Mouse (Mus musculus): ENCODE results near the gene Rcn3. TPM values are rescaled to one million over a fixed set of nuclear protein-coding genes. Genes with fewer than 3 reads are reported as not detected.
A peak's percentile ranks its signal among the peaks of the same experiment; 100 is the strongest.

Rcn3 gene
- polyA plus RNA-seq, 1 experiment: 7.6 TPM

DNA sequence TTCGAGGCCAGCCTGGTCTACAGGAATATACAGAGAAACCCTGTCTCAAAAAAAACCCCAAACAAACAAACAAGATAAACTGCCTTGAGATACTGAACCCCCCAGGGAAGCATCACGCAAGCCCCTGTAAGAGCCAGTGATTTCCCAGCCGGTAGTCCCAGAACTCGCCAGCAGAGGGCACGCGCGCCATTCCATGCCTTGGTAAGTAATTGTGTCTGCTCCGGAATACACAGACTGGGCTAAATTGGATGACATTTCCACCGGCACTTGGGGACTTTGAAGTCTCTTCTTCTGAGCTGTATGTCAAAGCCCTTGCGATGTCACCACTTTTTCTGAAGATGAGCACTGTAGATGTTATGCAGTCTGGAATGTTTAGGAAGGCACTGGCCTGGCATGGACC lies 12.2 kb downstream of the Rcn3 start:
- DNase-seq: peak; percentile 80 to 90
- Histone ChIP-seq H3K4me3 (replicated peaks; ENCODE audit: insufficient read depth, low read depth, low read length) (no peak overlapping the region), H3K27ac (ENCODE audit: insufficient read depth, low read length) (no peak overlapping the region), H3K27me3 (ENCODE audit: control insufficient read depth, insufficient read depth, low read length) (no peaks in the 10 kb centered on the region), H3K4me1 (ENCODE audit: control insufficient read depth, insufficient read depth, low read length) (peaks cover 8% of the 10 kb centered on the region)
- TF ChIP-seq POLR2A (IDR thresholded peaks at IDR 0.05; ENCODE audit: borderline replicate concordance, insufficient read depth, low read length): no peak
- TF ChIP-seq CTCF (IDR thresholded peaks at IDR 0.05; ENCODE audit: borderline replicate concordance, insufficient read depth, low read depth, low read length): peak; percentile 89
- under 1% methylated on average over 10 of the region's 10 CpGs for WGBS

DNA sequence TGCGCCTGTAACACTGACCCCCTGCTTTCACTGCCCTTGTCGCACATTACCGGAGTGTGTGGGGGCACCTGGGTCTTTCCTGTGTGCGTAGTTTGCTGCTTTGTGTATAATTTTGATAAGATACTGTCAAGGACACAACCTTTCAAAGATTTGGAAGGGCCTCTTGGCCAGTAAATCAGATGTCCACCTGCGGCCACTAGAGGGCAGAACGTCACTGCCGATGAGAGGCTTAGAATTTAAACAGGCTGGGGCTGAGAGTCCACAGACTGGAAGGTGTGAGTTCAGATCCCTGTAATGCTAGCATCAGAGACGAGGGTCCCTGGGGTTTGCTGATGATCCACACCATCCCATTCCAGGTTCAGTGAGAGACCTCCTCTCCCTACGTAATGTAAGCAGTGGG lies 13.5 kb downstream of the Rcn3 start:
- Histone ChIP-seq H3K27ac (ENCODE audit: insufficient read depth, low read length) (no peak overlapping the region), H3K4me3 (replicated peaks; ENCODE audit: insufficient read depth, low read depth, low read length) (no peak overlapping the region), H3K4me1 (ENCODE audit: control insufficient read depth, insufficient read depth, low read length) (peaks cover 9% of the 10 kb centered on the region), H3K27me3 (ENCODE audit: control insufficient read depth, insufficient read depth, low read length) (no peaks in the 10 kb centered on the region)
- peak; percentile 62 to 73 for DNase-seq
- TF ChIP-seq POLR2A (IDR thresholded peaks at IDR 0.05; ENCODE audit: borderline replicate concordance, insufficient read depth, low read length): no peak
- peak; percentile 76 for TF ChIP-seq CTCF (IDR thresholded peaks at IDR 0.05; ENCODE audit: borderline replicate concordance, insufficient read depth, low read depth, low read length)
- WGBS: 37% methylated on average over 9 of the region's 9 CpGs

DNA sequence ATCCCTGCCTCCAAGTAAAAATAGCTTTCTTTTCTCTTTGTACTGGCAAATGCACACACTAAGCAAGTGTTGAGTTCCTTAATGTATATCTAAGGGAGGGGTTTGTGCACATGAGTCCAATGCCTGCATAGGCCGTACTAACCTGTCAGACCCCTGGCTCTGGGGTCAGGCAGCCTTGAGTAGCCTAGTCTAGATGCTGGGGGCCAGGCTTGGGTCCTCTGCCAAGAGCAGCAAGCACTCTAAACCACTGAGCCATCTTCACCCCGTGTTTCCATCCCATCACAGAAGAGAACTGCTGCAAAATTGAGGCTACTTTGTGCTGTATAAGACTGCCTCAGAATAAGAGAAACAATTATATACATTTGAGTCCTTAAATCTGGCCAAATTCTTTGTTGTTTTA lies 14.2 kb downstream of the Rcn3 start:
- Histone ChIP-seq H3K27ac (ENCODE audit: insufficient read depth, low read length) (no peak overlapping the region), H3K4me3 (replicated peaks; ENCODE audit: insufficient read depth, low read depth, low read length) (no peak overlapping the region), H3K4me1 (ENCODE audit: control insufficient read depth, insufficient read depth, low read length) (peaks cover 9% of the 10 kb centered on the region), H3K27me3 (ENCODE audit: control insufficient read depth, insufficient read depth, low read length) (no peaks in the 10 kb centered on the region)
- no peak for DNase-seq
- TF ChIP-seq CTCF (IDR thresholded peaks at IDR 0.05; ENCODE audit: borderline replicate concordance, insufficient read depth, low read depth, low read length) (no peak), POLR2A (IDR thresholded peaks at IDR 0.05; ENCODE audit: borderline replicate concordance, insufficient read depth, low read length) (no peak)
- WGBS: 86% methylated on average over 2 of the region's 2 CpGs

DNA sequence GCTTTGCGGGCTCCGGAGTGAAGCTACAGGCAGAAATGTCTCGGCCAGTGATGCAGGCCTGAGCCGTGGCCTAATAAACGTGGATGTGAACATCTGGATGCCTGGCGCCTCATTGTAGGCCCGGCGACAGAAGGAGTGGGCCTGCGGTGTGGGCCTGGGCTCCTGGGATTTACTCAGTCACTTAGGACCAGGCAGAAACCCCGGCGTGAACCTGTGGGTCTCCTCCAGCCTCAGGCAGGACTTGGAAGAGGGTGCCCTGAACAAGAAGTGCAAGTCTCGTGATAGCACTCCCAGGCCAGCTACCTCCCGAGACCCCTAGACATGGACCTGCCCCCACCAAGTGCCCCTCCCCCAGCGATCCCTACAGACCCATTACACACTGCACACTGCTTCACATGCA lies 14.7 kb downstream of the Rcn3 start:
- Histone ChIP-seq H3K4me1 (ENCODE audit: control insufficient read depth, insufficient read depth, low read length) (peaks cover 9% of the 10 kb centered on the region), H3K27ac (ENCODE audit: insufficient read depth, low read length) (no peak overlapping the region), H3K4me3 (replicated peaks; ENCODE audit: insufficient read depth, low read depth, low read length) (no peak overlapping the region), H3K27me3 (ENCODE audit: control insufficient read depth, insufficient read depth, low read length) (no peaks in the 10 kb centered on the region)
- DNase-seq: no peak
- TF ChIP-seq POLR2A (IDR thresholded peaks at IDR 0.05; ENCODE audit: borderline replicate concordance, insufficient read depth, low read length) (no peak), CTCF (IDR thresholded peaks at IDR 0.05; ENCODE audit: borderline replicate concordance, insufficient read depth, low read depth, low read length) (no peak)
- 78% methylated on average over 14 of the region's 14 CpGs for WGBS

DNA sequence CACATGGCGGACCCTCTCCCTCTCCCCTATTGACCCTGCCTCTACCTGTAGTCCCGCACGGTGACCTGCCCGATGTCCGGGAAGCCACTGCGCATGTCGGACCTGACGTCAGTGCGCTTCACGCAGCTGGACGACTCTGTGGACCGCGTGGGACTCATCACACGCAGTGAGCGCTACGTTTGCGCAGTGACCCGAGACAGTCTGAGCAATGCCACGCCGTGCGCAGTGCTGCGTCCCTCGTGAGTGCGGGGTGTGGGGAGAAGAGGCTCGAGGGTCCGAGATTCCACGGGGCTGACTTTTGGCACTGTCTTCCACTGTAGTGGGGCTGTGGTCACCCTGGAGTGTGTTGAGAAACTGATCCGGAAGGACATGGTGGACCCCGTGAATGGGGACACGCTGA lies 15.5 kb downstream of the Rcn3 start:
- Histone ChIP-seq H3K27ac (ENCODE audit: insufficient read depth, low read length) (no peak overlapping the region), H3K4me1 (ENCODE audit: control insufficient read depth, insufficient read depth, low read length) (peaks cover 9% of the 10 kb centered on the region), H3K4me3 (replicated peaks; ENCODE audit: insufficient read depth, low read depth, low read length) (no peak overlapping the region), H3K27me3 (ENCODE audit: control insufficient read depth, insufficient read depth, low read length) (no peaks in the 10 kb centered on the region)
- 90% methylated on average over 30 of the region's 30 CpGs for WGBS
- DNase-seq: no peak
- TF ChIP-seq CTCF (IDR thresholded peaks at IDR 0.05; ENCODE audit: borderline replicate concordance, insufficient read depth, low read depth, low read length): no peak
- no peak for TF ChIP-seq POLR2A (IDR thresholded peaks at IDR 0.05; ENCODE audit: borderline replicate concordance, insufficient read depth, low read length)

- Histone ChIP-seq H3K4me3 (replicated peaks; ENCODE audit: insufficient read depth, low read depth, low read length) (no peak overlapping the region), H3K27ac (ENCODE audit: insufficient read depth, low read length) (no peak overlapping the region), H3K27me3 (ENCODE audit: control insufficient read depth, insufficient read depth, low read length) (no peaks in the 10 kb centered on the region), H3K4me1 (ENCODE audit: control insufficient read depth, insufficient read depth, low read length) (peaks cover 9% of the 10 kb centered on the region)
- WGBS: 41% methylated on average over 4 of the region's 4 CpGs
- no peak for DNase-seq
- TF ChIP-seq POLR2A (IDR thresholded peaks at IDR 0.05; ENCODE audit: borderline replicate concordance, insufficient read depth, low read length): no peak
- TF ChIP-seq CTCF (IDR thresholded peaks at IDR 0.05; ENCODE audit: borderline replicate concordance, insufficient read depth, low read depth, low read length): no peak
Measured at GRCm38 (mm10) chr7:45075405-45075804, 16.6 kb downstream of the Rcn3 start.

GRCm38 (mm10) chr7:45073949-45074348 lies 18.1 kb downstream of the Rcn3 start:
- peaks cover 12% of the 10 kb centered on the region for H3K4me1 ChIP-seq (ENCODE audit: control insufficient read depth, insufficient read depth, low read length)
- DNase-seq: no peak
- no peak overlapping the region for H3K4me3 ChIP-seq (replicated peaks; ENCODE audit: insufficient read depth, low read depth, low read length)
- TF ChIP-seq POLR2A (IDR thresholded peaks at IDR 0.05; ENCODE audit: borderline replicate concordance, insufficient read depth, low read length) (no peak), CTCF (IDR thresholded peaks at IDR 0.05; ENCODE audit: borderline replicate concordance, insufficient read depth, low read depth, low read length) (no peak)
- WGBS: 88% methylated on average over 12 of the region's 12 CpGs
- no peaks in the 10 kb centered on the region for H3K27me3 ChIP-seq (ENCODE audit: control insufficient read depth, insufficient read depth, low read length)
- H3K27ac ChIP-seq (ENCODE audit: insufficient read depth, low read length): no peak overlapping the region

- no peak for DNase-seq
- H3K4me1 ChIP-seq (ENCODE audit: control insufficient read depth, insufficient read depth, low read length): peaks cover 12% of the 10 kb centered on the region
- H3K4me3 ChIP-seq (replicated peaks; ENCODE audit: insufficient read depth, low read depth, low read length): no peak overlapping the region
- no peak overlapping the region for H3K27ac ChIP-seq (ENCODE audit: insufficient read depth, low read length)
- 71% methylated on average over 7 of the region's 7 CpGs for WGBS
- H3K27me3 ChIP-seq (ENCODE audit: control insufficient read depth, insufficient read depth, low read length): no peaks in the 10 kb centered on the region
- TF ChIP-seq POLR2A (IDR thresholded peaks at IDR 0.05; ENCODE audit: borderline replicate concordance, insufficient read depth, low read length): no peak
- no peak for TF ChIP-seq CTCF (IDR thresholded peaks at IDR 0.05; ENCODE audit: borderline replicate concordance, insufficient read depth, low read depth, low read length)
Measured at GRCm38 (mm10) chr7:45073171-45073707, 18.8 kb downstream of the Rcn3 start.
